Mouse (Mus musculus): ENCODE data around the gene Plk5. TPM values are rescaled to one million over a fixed set of nuclear protein-coding genes. Genes with fewer than 3 reads are reported as not detected.

The Plk5 gene
- polyA plus RNA-seq, 1 experiment: 5.9 TPM

DNA sequence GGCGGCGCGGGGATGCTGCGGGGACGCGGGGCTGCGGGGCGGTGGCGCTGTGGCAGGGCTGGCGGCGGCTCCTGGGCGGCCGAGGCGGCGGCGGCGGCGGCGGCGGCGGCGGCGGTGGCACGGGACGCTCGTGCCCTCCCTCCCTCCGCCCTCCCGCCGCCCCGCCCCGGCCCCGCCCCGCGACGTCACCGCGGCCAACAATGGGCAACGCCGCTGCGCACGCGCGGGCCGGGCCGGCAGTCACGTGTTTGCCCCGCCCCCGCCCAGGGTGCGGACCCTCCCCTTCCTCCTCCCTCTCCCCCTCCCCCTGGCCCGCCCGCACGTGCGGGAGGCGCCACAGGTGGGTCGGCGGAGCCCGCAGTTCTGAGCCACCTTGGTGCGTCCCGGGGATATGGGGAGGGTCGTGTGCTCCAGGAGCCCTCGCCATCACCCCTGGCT lies 31.3 kb downstream of the Plk5 start, which contains the start of gene Mex3d:
TSS of gene Mex3d (minus strand) at position 138 of the 438 bp plus-strand sequence.
- no peak within 1 kb of the TSS for H3K27ac ChIP-seq (ENCODE audit: insufficient read depth, low read depth, low read length)
- peak; percentile 55 for TF ChIP-seq POLR2A (IDR thresholded peaks at IDR 0.05; ENCODE audit: low read depth, low read length)
- TF ChIP-seq CTCF (IDR thresholded peaks at IDR 0.05; ENCODE audit: extremely low read depth, insufficient read length, insufficient replicate concordance, low read depth, low read length): no peak
- 10% methylated on average over 55 of the region's 61 CpGs for WGBS
- peaks cover 19% of the 10 kb centered on the region for H3K4me1 ChIP-seq (ENCODE audit: control insufficient read depth, insufficient read depth, insufficient read length, low read length)
- H3K36me3 ChIP-seq (ENCODE audit: control insufficient read depth, insufficient read depth, low read length): peaks cover 13% of the 10 kb centered on the region
- peak within 1 kb of the TSS; percentile 97 for H3K4me3 ChIP-seq (ENCODE audit: low read depth, low read length)
- H3K27me3 ChIP-seq (ENCODE audit: control insufficient read depth, insufficient read depth, low read length): no peaks in the 10 kb centered on the region

DNA sequence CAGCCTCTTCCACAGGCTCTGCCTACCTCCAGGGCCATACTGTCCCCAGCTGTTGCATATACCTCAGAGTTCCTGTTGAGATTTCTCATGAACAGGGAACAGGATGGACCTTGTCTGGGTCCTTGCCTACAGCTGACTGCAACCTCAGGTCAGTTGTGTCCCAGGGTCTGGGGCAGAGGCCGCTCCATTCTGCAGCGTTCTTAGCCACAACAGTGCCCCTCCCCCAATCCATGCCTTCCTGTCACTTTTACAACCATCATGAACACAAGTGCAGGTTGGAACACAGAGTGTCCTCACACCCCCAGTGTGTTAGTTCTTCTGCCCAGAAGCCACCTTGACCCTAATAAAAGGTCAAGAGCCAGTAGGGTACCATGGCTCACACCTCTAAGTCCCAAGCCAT lies 32.5 kb downstream of the Plk5 start:
- Histone ChIP-seq H3K4me3 (ENCODE audit: low read depth, low read length) (no peak overlapping the region), H3K4me1 (ENCODE audit: control insufficient read depth, insufficient read depth, insufficient read length, low read length) (peaks cover 23% of the 10 kb centered on the region), H3K36me3 (ENCODE audit: control insufficient read depth, insufficient read depth, low read length) (peaks cover 25% of the 10 kb centered on the region), H3K27me3 (ENCODE audit: control insufficient read depth, insufficient read depth, low read length) (no peaks in the 10 kb centered on the region), H3K27ac (ENCODE audit: insufficient read depth, low read depth, low read length) (no peak overlapping the region)
- TF ChIP-seq POLR2A (IDR thresholded peaks at IDR 0.05; ENCODE audit: low read depth, low read length) (no peak), CTCF (IDR thresholded peaks at IDR 0.05; ENCODE audit: extremely low read depth, insufficient read length, insufficient replicate concordance, low read depth, low read length) (no peak)
- WGBS: 52% methylated on average over 2 of the region's 2 CpGs

DNA sequence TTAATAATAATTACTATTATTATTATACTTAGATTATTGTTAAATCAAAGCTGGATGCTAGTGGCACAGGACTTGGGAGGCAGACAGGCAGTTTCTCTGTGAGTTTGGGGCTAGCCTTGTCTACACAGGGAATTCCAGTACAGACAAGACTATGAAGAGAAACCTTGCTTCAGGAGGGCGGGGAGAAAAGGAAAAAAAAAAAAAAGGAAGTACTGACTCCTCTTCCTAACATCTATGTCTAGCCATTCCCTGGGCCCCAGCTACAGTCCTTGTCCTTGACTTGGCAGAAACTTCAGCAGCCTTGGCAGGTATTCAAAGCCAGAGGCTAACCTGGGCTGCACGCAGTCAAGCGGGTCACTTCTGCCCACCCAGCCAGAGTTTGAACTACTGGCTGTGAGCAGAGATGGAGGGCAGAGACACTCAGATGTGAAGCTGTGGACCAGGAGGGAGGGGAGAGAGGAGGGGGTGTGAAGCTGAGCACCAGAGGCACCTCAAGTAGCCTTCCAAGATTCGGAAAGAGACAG lies 33.0 kb downstream of the Plk5 start:
- H3K4me1 ChIP-seq (ENCODE audit: control insufficient read depth, insufficient read depth, insufficient read length, low read length): peaks cover 23% of the 10 kb centered on the region
- H3K27me3 ChIP-seq (ENCODE audit: control insufficient read depth, insufficient read depth, low read length): no peaks in the 10 kb centered on the region
- H3K27ac ChIP-seq (ENCODE audit: insufficient read depth, low read depth, low read length): no peak overlapping the region
- WGBS: 69% methylated on average over 4 of the region's 4 CpGs
- peaks cover 30% of the 10 kb centered on the region for H3K36me3 ChIP-seq (ENCODE audit: control insufficient read depth, insufficient read depth, low read length)
- TF ChIP-seq POLR2A (IDR thresholded peaks at IDR 0.05; ENCODE audit: low read depth, low read length): no peak
- TF ChIP-seq CTCF (IDR thresholded peaks at IDR 0.05; ENCODE audit: extremely low read depth, insufficient read length, insufficient replicate concordance, low read depth, low read length): no peak
- no peak overlapping the region for H3K4me3 ChIP-seq (ENCODE audit: low read depth, low read length)

DNA sequence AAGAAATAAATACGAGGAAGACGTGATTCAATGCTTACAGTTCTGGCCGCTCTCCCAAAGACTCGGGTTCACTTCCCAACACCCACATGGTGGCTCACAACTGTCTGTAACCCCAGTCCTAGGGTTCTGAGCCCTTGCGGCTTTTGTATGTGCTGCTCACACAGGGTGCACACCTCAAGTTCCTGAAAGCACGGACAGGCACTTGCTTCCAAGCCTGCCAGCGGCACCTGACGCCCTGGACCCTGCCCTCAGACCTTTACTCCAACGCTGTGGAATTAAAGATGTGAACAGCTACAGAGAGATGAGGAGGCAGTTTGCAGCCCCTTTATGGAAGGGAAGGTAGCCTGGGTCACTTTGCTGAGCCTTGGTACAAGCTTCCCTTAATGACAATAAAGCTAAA lies 34.4 kb downstream of the Plk5 start:
- H3K4me1 ChIP-seq (ENCODE audit: control insufficient read depth, insufficient read depth, insufficient read length, low read length): peaks cover 23% of the 10 kb centered on the region
- TF ChIP-seq CTCF (IDR thresholded peaks at IDR 0.05; ENCODE audit: extremely low read depth, insufficient read length, insufficient replicate concordance, low read depth, low read length): no peak
- TF ChIP-seq POLR2A (IDR thresholded peaks at IDR 0.05; ENCODE audit: low read depth, low read length): no peak
- no peaks in the 10 kb centered on the region for H3K27me3 ChIP-seq (ENCODE audit: control insufficient read depth, insufficient read depth, low read length)
- H3K4me3 ChIP-seq (ENCODE audit: low read depth, low read length): no peak overlapping the region
- H3K36me3 ChIP-seq (ENCODE audit: control insufficient read depth, insufficient read depth, low read length): peaks cover 39% of the 10 kb centered on the region
- no peak overlapping the region for H3K27ac ChIP-seq (ENCODE audit: insufficient read depth, low read depth, low read length)
- WGBS: 51% methylated on average over 9 of the region's 9 CpGs

DNA sequence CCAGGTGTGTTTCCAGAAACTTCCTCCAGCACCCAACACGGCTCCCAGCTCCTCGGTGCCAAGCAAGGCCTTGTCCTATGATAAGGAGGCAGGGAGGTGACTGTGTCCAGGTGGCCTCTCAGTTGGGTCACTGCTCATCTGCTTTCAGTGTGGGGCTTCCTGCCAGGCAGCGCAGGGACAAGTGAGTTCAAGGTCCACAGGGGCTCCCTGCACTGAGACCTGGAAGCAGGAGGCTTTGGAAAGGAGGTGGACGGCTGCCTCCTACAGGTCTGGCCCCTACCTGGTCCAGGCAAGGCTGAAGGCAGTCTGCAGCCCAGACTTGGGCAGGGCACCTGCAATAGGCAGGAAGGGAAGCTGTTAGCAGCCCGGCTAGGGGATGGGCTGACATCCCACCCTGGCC lies 36.4 kb downstream of the Plk5 start:
- 65% methylated on average over 5 of the region's 5 CpGs for WGBS
- H3K4me3 ChIP-seq (ENCODE audit: low read depth, low read length): no peak overlapping the region
- no peak overlapping the region for H3K27ac ChIP-seq (ENCODE audit: insufficient read depth, low read depth, low read length)
- no peaks in the 10 kb centered on the region for H3K27me3 ChIP-seq (ENCODE audit: control insufficient read depth, insufficient read depth, low read length)
- TF ChIP-seq POLR2A (IDR thresholded peaks at IDR 0.05; ENCODE audit: low read depth, low read length): no peak
- no peak for TF ChIP-seq CTCF (IDR thresholded peaks at IDR 0.05; ENCODE audit: extremely low read depth, insufficient read length, insufficient replicate concordance, low read depth, low read length)
- H3K36me3 ChIP-seq (ENCODE audit: control insufficient read depth, insufficient read depth, low read length): peaks cover 39% of the 10 kb centered on the region
- H3K4me1 ChIP-seq (ENCODE audit: control insufficient read depth, insufficient read depth, insufficient read length, low read length): peaks cover 17% of the 10 kb centered on the region; the same call in 1 of the 2 replicates

DNA sequence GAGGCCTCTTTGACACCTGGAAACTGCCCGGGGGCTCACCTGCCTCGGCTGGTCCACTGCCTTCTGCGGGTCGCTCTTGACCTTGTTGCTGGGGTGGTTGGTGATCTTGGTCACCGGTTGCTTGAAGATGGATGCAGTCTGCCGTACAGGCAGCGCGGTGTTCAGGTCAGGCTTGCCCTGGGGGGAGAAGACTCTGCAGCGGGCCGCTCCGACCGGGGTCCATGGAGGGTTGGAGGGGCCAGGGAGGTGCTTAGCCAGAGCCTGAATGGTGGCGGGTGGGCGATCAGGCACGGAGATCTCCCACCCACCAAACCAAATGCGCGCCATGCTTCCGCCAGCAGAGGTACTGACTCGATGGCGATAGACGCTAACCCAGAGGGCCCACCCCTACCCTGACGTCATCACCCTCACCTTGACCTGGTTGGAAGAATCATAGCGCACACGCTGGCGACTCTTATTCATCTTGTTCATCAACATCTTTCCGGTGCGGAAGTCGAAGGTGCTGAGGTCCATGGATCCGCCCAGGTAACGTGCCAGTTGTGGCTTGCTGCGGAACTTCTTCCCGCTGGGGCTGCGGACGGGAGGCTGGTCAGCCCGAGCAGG lies 38.9 kb downstream of the Plk5 start:
- WGBS: 95% methylated on average over 35 of the region's 35 CpGs
- TF ChIP-seq POLR2A (IDR thresholded peaks at IDR 0.05; ENCODE audit: low read depth, low read length) (no peak), CTCF (IDR thresholded peaks at IDR 0.05; ENCODE audit: extremely low read depth, insufficient read length, insufficient replicate concordance, low read depth, low read length) (no peak)
- Histone ChIP-seq H3K36me3 (ENCODE audit: control insufficient read depth, insufficient read depth, low read length) (peaks cover 39% of the 10 kb centered on the region), H3K4me1 (ENCODE audit: control insufficient read depth, insufficient read depth, insufficient read length, low read length) (peaks cover 14% of the 10 kb centered on the region), H3K27ac (ENCODE audit: insufficient read depth, low read depth, low read length) (no peak overlapping the region), H3K27me3 (ENCODE audit: control insufficient read depth, insufficient read depth, low read length) (no peaks in the 10 kb centered on the region), H3K4me3 (ENCODE audit: low read depth, low read length) (no peak overlapping the region)

DNA sequence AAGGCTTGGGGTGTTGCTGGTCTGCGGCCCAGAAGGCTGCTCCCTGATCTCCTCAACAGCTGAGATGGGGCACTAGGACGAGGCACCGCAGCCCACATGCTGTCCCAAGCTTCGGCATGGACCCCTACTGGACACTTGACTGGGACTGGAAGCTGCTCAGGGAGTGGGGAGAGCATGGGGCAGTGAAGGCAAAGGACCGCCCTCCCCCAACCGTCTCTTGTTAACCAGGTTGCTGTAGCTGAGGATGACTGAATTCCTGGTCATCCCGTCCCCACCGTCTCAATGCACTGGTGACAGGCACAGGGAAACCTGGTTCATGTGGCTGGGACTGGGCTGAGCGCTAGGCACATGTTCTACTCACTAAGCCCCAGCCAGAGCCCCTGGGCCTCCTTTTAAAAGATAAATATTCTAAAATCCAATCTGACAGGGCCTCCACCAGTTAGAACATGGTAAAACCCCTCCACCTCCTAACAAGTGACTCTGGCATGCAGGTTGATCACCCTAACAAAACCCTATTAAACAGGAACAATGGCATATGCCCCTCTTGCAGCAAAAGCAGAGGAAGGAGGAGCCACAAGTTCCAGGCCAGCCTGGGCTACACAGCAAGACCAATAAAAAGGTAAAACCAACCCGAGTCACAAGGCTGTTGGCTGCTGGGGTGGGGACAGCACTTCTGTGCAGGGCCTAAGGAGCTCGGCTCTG lies 40.7 kb downstream of the Plk5 start:
- Histone ChIP-seq H3K4me1 (ENCODE audit: control insufficient read depth, insufficient read depth, insufficient read length, low read length) (peaks cover 19% of the 10 kb centered on the region), H3K36me3 (ENCODE audit: control insufficient read depth, insufficient read depth, low read length) (peaks cover 37% of the 10 kb centered on the region), H3K4me3 (ENCODE audit: low read depth, low read length) (no peak overlapping the region), H3K27me3 (ENCODE audit: control insufficient read depth, insufficient read depth, low read length) (no peaks in the 10 kb centered on the region), H3K27ac (ENCODE audit: insufficient read depth, low read depth, low read length) (no peak overlapping the region)
- 82% methylated on average over 11 of the region's 11 CpGs for WGBS
- no peak for TF ChIP-seq POLR2A (IDR thresholded peaks at IDR 0.05; ENCODE audit: low read depth, low read length)
- TF ChIP-seq CTCF (IDR thresholded peaks at IDR 0.05; ENCODE audit: extremely low read depth, insufficient read length, insufficient replicate concordance, low read depth, low read length): no peak
